Comparison of ENCODE assay signal across 8 mouse cellular contexts in the genomic region with DNA sequence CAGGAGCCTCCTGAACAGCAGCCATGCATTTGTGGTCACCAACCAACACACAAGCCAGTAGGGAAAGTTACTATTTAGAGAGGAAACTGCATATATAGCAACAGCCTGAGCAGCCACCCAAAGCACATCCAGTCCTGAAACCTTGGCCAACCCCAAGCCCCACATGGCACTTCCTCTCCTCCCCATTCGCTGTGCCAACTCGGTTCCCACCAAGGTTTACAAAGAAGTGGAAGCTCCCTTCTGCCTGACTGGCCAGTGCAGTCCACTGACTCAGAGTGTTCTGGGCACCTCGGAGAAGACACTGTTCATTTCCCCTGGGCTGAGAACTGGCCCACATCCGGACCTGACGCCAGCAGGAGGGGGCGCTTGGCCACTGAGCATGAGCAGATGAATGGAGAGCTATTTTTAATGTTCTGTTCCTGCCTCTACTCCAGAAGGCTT.
DNase-seq lines count a peak whose midpoint lies in the region; ATAC-seq and TF ChIP-seq lines count a peak whose summit lies in the region.

No protein-coding gene starts in this region.

- peak in 1 of 2 experiments; percentile 61; a peak in 2 of 4 replicates for TF ChIP-seq CTCF in CH12.LX (conservative IDR thresholded peaks at IDR 0.05 in 1 of 2, IDR thresholded peaks at IDR 0.05 in 1 of 2; ENCODE audit: low read depth in 2 of 2, low read length in 2 of 2)
- no peak; the same call in 1 of the 2 replicates for TF ChIP-seq CTCF in cortical plate, adult 2 months (IDR thresholded peaks at IDR 0.05; ENCODE audit: extremely low read depth, insufficient read depth, low read length)
- 0 out of 2 replicates have a peak, but pooled peaks have one; percentile 22 for TF ChIP-seq CTCF in liver, embryonic 14.5 days (IDR thresholded peaks at IDR 0.05; ENCODE audit: low read depth)

- TF ChIP-seq RAD21 in CH12.LX (IDR thresholded peaks at IDR 0.05; ENCODE audit: low read depth, low read length), result peak; percentile 57

- TF ChIP-seq POLR2A in CH12.LX (IDR thresholded peaks at IDR 0.05; ENCODE audit: low read depth, low read length), result peak; percentile 20; the same call in 1 of the 2 replicates
- 0 out of 2 replicates have a peak, but pooled peaks have one; percentile 10 for TF ChIP-seq POLR2A in cortical plate, adult 2 months (IDR thresholded peaks at IDR 0.05; ENCODE audit: extremely low read depth, insufficient read depth, low read length)

- no peak overlapping the region for H3K9ac ChIP-seq in embryonic facial prominence, embryonic 14.5 days (ENCODE audit: low read depth, low read length)
- H3K9ac ChIP-seq in CH12.LX (ENCODE audit: insufficient read depth, low read depth), result no peak overlapping the region
- no peak overlapping the region for H3K9ac ChIP-seq in liver, embryonic 14.5 days (replicated peaks)

- 0 out of 2 replicates have a peak, but pooled peaks cover 5% of the 10 kb centered on the region for H3K4me1 ChIP-seq in embryonic facial prominence, embryonic 14.5 days (ENCODE audit: control insufficient read depth, insufficient read depth, low read length)
- H3K4me1 ChIP-seq in embryonic facial prominence, embryonic 10.5 days, result peaks cover 23% of the 10 kb centered on the region
- H3K4me1 ChIP-seq in CH12.LX (ENCODE audit: control insufficient read depth in 1 of 2, insufficient read depth in 2 of 2), result peaks cover 11 to 61% of the 10 kb centered on the region in 2 experiments
- peaks cover 20% of the 10 kb centered on the region for H3K4me1 ChIP-seq in cortical plate, adult 2 months (ENCODE audit: control insufficient read depth, insufficient read depth, low read length)
- peaks cover 31 to 40% of the 10 kb centered on the region in 2 experiments for H3K4me1 ChIP-seq in liver, embryonic 14.5 days (replicated peaks; ENCODE audit: control insufficient read depth in 2 of 2, insufficient read depth in 2 of 2, low read length in 1 of 2)

- H3K27ac ChIP-seq in embryonic facial prominence, embryonic 14.5 days (replicated peaks; ENCODE audit: low read depth, low read length), result no peak overlapping the region
- no peak overlapping the region for H3K27ac ChIP-seq in embryonic facial prominence, embryonic 10.5 days (replicated peaks)
- H3K27ac ChIP-seq in CH12.LX (ENCODE audit: insufficient read depth, low read depth), result no peak overlapping the region
- H3K27ac ChIP-seq in cortical plate, adult 2 months (ENCODE audit: insufficient read depth, low read length), result no peak overlapping the region
- H3K27ac ChIP-seq in liver, embryonic 14.5 days, result peak overlapping the region; percentile 45

- H3K36me3 ChIP-seq in embryonic facial prominence, embryonic 14.5 days (ENCODE audit: control insufficient read depth, insufficient read depth, low read length), result no peaks in the 10 kb centered on the region
- no peaks in the 10 kb centered on the region for H3K36me3 ChIP-seq in embryonic facial prominence, embryonic 10.5 days (replicated peaks)
- H3K36me3 ChIP-seq in CH12.LX (replicated peaks in 1 of 2; ENCODE audit: control insufficient read depth in 1 of 2, insufficient read depth in 1 of 2, low read length in 1 of 2), result no peaks in the 10 kb centered on the region
- H3K36me3 ChIP-seq in liver, embryonic 14.5 days (replicated peaks; ENCODE audit: control insufficient read depth, insufficient read depth, low read depth), result no peaks in the 10 kb centered on the region

- dilution Hi-C loops in CH12.LX (cut with MboI; ENCODE audit: extremely low pct_ligation_motif_present, extremely low pct_unique_long_range_greater_than_20kb, low sequenced_read_pairs), result no loop called here

- 81% methylated on average over 6 of the region's 6 CpGs for WGBS in embryonic facial prominence, embryonic 14.5 days
- 86% methylated on average over 6 of the region's 6 CpGs for WGBS in embryonic facial prominence, embryonic 10.5 days
- 36% methylated on average over 6 of the region's 6 CpGs for WGBS in liver, embryonic 14.5 days (ENCODE audit: insufficient replicate concordance)

- peak; percentile 47; the same call in 1 of the 2 replicates for ATAC-seq in embryonic facial prominence, embryonic 14.5 days (ENCODE audit: low read depth)
- ATAC-seq in liver, embryonic 14.5 days (ENCODE audit: insufficient read depth), result no peak

- peak; percentile 30 for DNase-seq in embryonic facial prominence, embryonic 14.5 days (ENCODE audit: low spot score)
- DNase-seq in embryonic facial prominence, embryonic 10.5 days (ENCODE audit: low spot score), result no peak
- peak; percentile 53 for DNase-seq in CH12.LX (ENCODE audit: extremely low read depth)
- peak; percentile 72 for DNase-seq in induced T-regulatory cell, adult 2 months (ENCODE audit: low read depth)
- no peak for DNase-seq in liver, embryonic 14.5 days (ENCODE audit: low read depth in 3 of 3, low spot score in 3 of 3)
- DNase-seq in right cerebral cortex, adult 2 months (ENCODE audit: low spot score in 2 of 2), result peak; percentile 62 to 81
- no peak for DNase-seq in embryo, embryonic 10 days (ENCODE audit: low spot score)

- H3K4me2 ChIP-seq in embryonic facial prominence, embryonic 14.5 days (ENCODE audit: low read depth, low read length), result no peak overlapping the region
- peak overlapping the region; percentile 58 for H3K4me2 ChIP-seq in CH12.LX (ENCODE audit: insufficient read depth, low read depth, poor library complexity, severe bottlenecking)
- no peak overlapping the region for H3K4me2 ChIP-seq in liver, embryonic 14.5 days (ENCODE audit: low read depth)

- H3K27me3 ChIP-seq in embryonic facial prominence, embryonic 14.5 days (replicated peaks; ENCODE audit: control insufficient read depth, insufficient read depth, low read length), result no peaks in the 10 kb centered on the region
- H3K27me3 ChIP-seq in embryonic facial prominence, embryonic 10.5 days (replicated peaks; ENCODE audit: low read depth, poor library complexity, severe bottlenecking), result no peaks in the 10 kb centered on the region
- no peaks in the 10 kb centered on the region for H3K27me3 ChIP-seq in CH12.LX (replicated peaks)
- no peaks in the 10 kb centered on the region for H3K27me3 ChIP-seq in liver, embryonic 14.5 days (ENCODE audit: control insufficient read depth, insufficient read depth, low read length)

- H3K9me3 ChIP-seq in embryonic facial prominence, embryonic 14.5 days (ENCODE audit: control insufficient read depth, low read length), result no peaks in the 10 kb centered on the region
- H3K9me3 ChIP-seq in embryonic facial prominence, embryonic 10.5 days, result no peaks in the 10 kb centered on the region
- no peaks in the 10 kb centered on the region for H3K9me3 ChIP-seq in CH12.LX (replicated peaks; ENCODE audit: low read length)
- no peaks in the 10 kb centered on the region for H3K9me3 ChIP-seq in liver, embryonic 14.5 days (ENCODE audit: control insufficient read depth, low read length)

- peaks cover 3% of the 10 kb centered on the region for H3K79me2 ChIP-seq in CH12.LX (replicated peaks; ENCODE audit: control insufficient read depth, extremely low read depth, insufficient read depth, poor library complexity, severe bottlenecking)

- TF ChIP-seq EP300 in CH12.LX (IDR thresholded peaks at IDR 0.05; ENCODE audit: low read length), result no peak
- no peak for TF ChIP-seq EP300 in liver, embryonic 14.5 days (IDR thresholded peaks at IDR 0.05; ENCODE audit: low read depth)

- no peak overlapping the region for H3K4me3 ChIP-seq in embryonic facial prominence, embryonic 14.5 days (ENCODE audit: low read depth, low read length)
- no peak overlapping the region for H3K4me3 ChIP-seq in embryonic facial prominence, embryonic 10.5 days
- H3K4me3 ChIP-seq in CH12.LX (replicated peaks in 1 of 3; ENCODE audit: low read depth in 2 of 3, low read length in 2 of 3, poor library complexity in 1 of 3), result no peak overlapping the region
- no peak overlapping the region for H3K4me3 ChIP-seq in cortical plate, adult 2 months (ENCODE audit: insufficient read depth, low read length)
- no peak overlapping the region for H3K4me3 ChIP-seq in liver, embryonic 14.5 days (ENCODE audit: insufficient read depth in 1 of 2, low read depth in 2 of 2, low read length in 2 of 2)

- in situ Hi-C loops in CH12.LX (cut with MboI; ENCODE audit: low pct_ligation_motif_present, low pct_unique_long_range_greater_than_20kb, low sequenced_read_pairs), result loop anchor here (5.0 kb wide), 1 partner anchor 63 kb away; no protein-coding TSS in a partner anchor

TF ChIP-seq in CH12.LX, 34 proteins besides CTCF, POLR2A, EP300 and RAD21:
- no peak for TF ChIP-seq ZNF384 (IDR thresholded peaks at IDR 0.05; ENCODE audit: low read depth, low read length)
- peak; percentile 79 for TF ChIP-seq MEF2A (IDR thresholded peaks at IDR 0.05; ENCODE audit: borderline replicate concordance, low read depth, low read length)
- TF ChIP-seq ETS1 (conservative IDR thresholded peaks at IDR 0.05; ENCODE audit: low read depth, low read length), result 0 out of 2 replicates have a peak, but pooled peaks have one; percentile 16
- no peak for TF ChIP-seq E2F4 (IDR thresholded peaks at IDR 0.05; ENCODE audit: insufficient replicate concordance, low read depth, low read length)
- TF ChIP-seq NRF1 (IDR thresholded peaks at IDR 0.05; ENCODE audit: low read depth, low read length), result peak; percentile 66
- peak; percentile 69 for TF ChIP-seq SMC3 (IDR thresholded peaks at IDR 0.05; ENCODE audit: low read depth, low read length)
- no peak for TF ChIP-seq CHD1 (IDR thresholded peaks at IDR 0.05; ENCODE audit: low read depth, low read length)
- TF ChIP-seq ELF1 (IDR thresholded peaks at IDR 0.05; ENCODE audit: low read depth, low read length), result peak; percentile 27; the same call in 1 of the 2 replicates
- peak; percentile 23; the same call in 1 of the 2 replicates for TF ChIP-seq TCF12 (IDR thresholded peaks at IDR 0.05; ENCODE audit: low read depth, low read length)

Comparison
In these comparisons a context has a peak if more than half of its experiments do, and no peak if none do; other contexts are left out.
1. DNase-seq: peak in embryonic facial prominence, embryonic 14.5 days (single experiment), CH12.LX (single experiment), induced T-regulatory cell, adult 2 months (single experiment) and right cerebral cortex, adult 2 months (2 of 2); none in embryonic facial prominence, embryonic 10.5 days (single experiment), liver, embryonic 14.5 days (0 of 3) and embryo, embryonic 10 days (single experiment).